Mouse (Mus musculus) bone marrow, adult 2 months (tissue): ENCODE measurements around the gene Helb.

Experiments used
- CTCF ChIP-seq: fragments of 200-500 bp; IDR thresholded peaks from 2 replicates; pipeline ENCODE4 v1.5.1; 2011; ENCODE audit warnings: low read length, control low read depth; ENCODE audit not compliant: control insufficient read depth, insufficient read depth
- POLR2A ChIP-seq: fragments of 200-500 bp; IDR thresholded peaks from 2 replicates; pipeline ENCODE4 v1.6.1; 2011; ENCODE audit warnings: low read depth, mild to moderate bottlenecking, control low read depth, low read length, borderline replicate concordance; ENCODE audit not compliant: control insufficient read depth

- no peak for TF ChIP-seq CTCF
- no peak for TF ChIP-seq POLR2A
Observed at GRCm38 (mm10) chr10:120153911-120154310, 41.1 kb upstream of the Helb start.
